Mouse (Mus musculus): Measurements from ENCODE around the gene Tpp2. TPM values are rescaled to one million over a fixed set of nuclear protein-coding genes. Genes with fewer than 3 reads are reported as not detected.

The Tpp2 gene
- 26.4 and 38.5 TPM in 2 replicates for polyA plus RNA-seq (2012; rRNA removed)

GRCm38 (mm10) chr1:43933488-43934415 is at the start of gene Tpp2:
Gene Tpp2, plus strand, starts transcription at chr1:43933647.

GRCm38 (mm10) chr1:44019934-44020333 is 86.5 kb downstream of the Tpp2 start, which contains the start of gene Mettl21c:
Gene Mettl21c, minus strand, starts transcription at chr1:44020034.

Other genes starting within 250 kb of the Tpp2 start
- 0.32 and 0.52 TPM in 2 replicates for gene 1500015O10Rik, start 203.0 kb upstream of the Tpp2 start, polyA plus RNA-seq (2012; rRNA removed)
- 29.1 and 31.5 TPM in 2 replicates for gene Uxs1, start 105.8 kb upstream of the Tpp2 start, polyA plus RNA-seq (2012; rRNA removed)
- gene Mettl21c, start 86.4 kb downstream of the Tpp2 start, polyA plus RNA-seq (2012; rRNA removed), result 0.23 and 0.55 TPM in 2 replicates
- gene Gm8251, start 128.3 kb downstream of the Tpp2 start, polyA plus RNA-seq (2012; rRNA removed), result 0.28 and 0.30 TPM in 2 replicates
- gene Tex30, start 168.8 kb downstream of the Tpp2 start, polyA plus RNA-seq (2012; rRNA removed), result 47.0 and 61.0 TPM in 2 replicates
- 33.7 and 51.7 TPM in 2 replicates for gene Kdelc1, start 185.2 kb downstream of the Tpp2 start, polyA plus RNA-seq (2012; rRNA removed)
- gene Bivm, start 185.3 kb downstream of the Tpp2 start, polyA plus RNA-seq (2012; rRNA removed), result 9.1 and 20.3 TPM in 2 replicates
- gene Ercc5, start 214.1 kb downstream of the Tpp2 start, polyA plus RNA-seq (2012; rRNA removed), result 32.8 and 40.3 TPM in 2 replicates

Data from central nervous system, embryonic 11.5 days (tissue).